Mouse (Mus musculus): ENCODE data around the gene Ddx20.

Gene Ddx20

GRCm38 (mm10) chr3:105687324-105688060 lies at the start of gene Ddx20:
Gene Ddx20, minus strand, starts transcription at chr3:105687574.
- DNase-seq (ENCODE audit: low spot score in 2 of 2) = peak; percentile 94

GRCm38 (mm10) chr3:105737070-105737469 lies 49.7 kb upstream of the Ddx20 start:
- no peak for DNase-seq (ENCODE audit: low spot score in 2 of 2)

GRCm38 (mm10) chr3:105736148-105736547 lies 48.8 kb upstream of the Ddx20 start:
- no peak for DNase-seq (ENCODE audit: low spot score in 2 of 2)

GRCm38 (mm10) chr3:105735285-105735684 lies 47.9 kb upstream of the Ddx20 start:
- no peak for DNase-seq (ENCODE audit: low spot score in 2 of 2)

GRCm38 (mm10) chr3:105733538-105733937 lies 46.2 kb upstream of the Ddx20 start:
- DNase-seq (ENCODE audit: low spot score in 2 of 2) = no peak

GRCm38 (mm10) chr3:105732360-105732759 lies 45.0 kb upstream of the Ddx20 start:
- DNase-seq (ENCODE audit: low spot score in 2 of 2) = no peak

- no peak for DNase-seq (ENCODE audit: low spot score in 2 of 2)
Measured at GRCm38 (mm10) chr3:105726037-105726436, 38.7 kb upstream of the Ddx20 start.

GRCm38 (mm10) chr3:105722510-105722909 lies 35.1 kb upstream of the Ddx20 start:
- no peak for DNase-seq (ENCODE audit: low spot score in 2 of 2)

- DNase-seq (ENCODE audit: low spot score in 2 of 2) = no peak
Measured at GRCm38 (mm10) chr3:105721681-105722201, 34.4 kb upstream of the Ddx20 start.

GRCm38 (mm10) chr3:105720514-105720913 lies 33.1 kb upstream of the Ddx20 start:
- DNase-seq (ENCODE audit: low spot score in 2 of 2) = no peak

- no peak for DNase-seq (ENCODE audit: low spot score in 2 of 2)
Measured at GRCm38 (mm10) chr3:105719979-105720378, 32.6 kb upstream of the Ddx20 start.

GRCm38 (mm10) chr3:105718746-105719145 lies 31.4 kb upstream of the Ddx20 start:
- DNase-seq (ENCODE audit: low spot score in 2 of 2) = no peak

GRCm38 (mm10) chr3:105717856-105718555 lies 30.6 kb upstream of the Ddx20 start:
- no peak for DNase-seq (ENCODE audit: low spot score in 2 of 2)

GRCm38 (mm10) chr3:105716353-105717000 lies 29.1 kb upstream of the Ddx20 start:
- no peak for DNase-seq (ENCODE audit: low spot score in 2 of 2)

- no peak for DNase-seq (ENCODE audit: low spot score in 2 of 2)
Measured at GRCm38 (mm10) chr3:105714820-105715167, 27.4 kb upstream of the Ddx20 start.

GRCm38 (mm10) chr3:105714091-105714819 lies 26.9 kb upstream of the Ddx20 start:
- no peak for DNase-seq (ENCODE audit: low spot score in 2 of 2)

- no peak for DNase-seq (ENCODE audit: low spot score in 2 of 2)
Measured at GRCm38 (mm10) chr3:105712827-105713226, 25.5 kb upstream of the Ddx20 start.

GRCm38 (mm10) chr3:105711741-105712140 lies 24.4 kb upstream of the Ddx20 start:
- DNase-seq (ENCODE audit: low spot score in 2 of 2) = no peak

GRCm38 (mm10) chr3:105710246-105710645 lies 22.9 kb upstream of the Ddx20 start:
- DNase-seq (ENCODE audit: low spot score in 2 of 2) = peak; percentile 65 to 68

- DNase-seq (ENCODE audit: low spot score in 2 of 2) = no peak
Measured at GRCm38 (mm10) chr3:105707590-105707989, 20.2 kb upstream of the Ddx20 start.

- DNase-seq (ENCODE audit: low spot score in 2 of 2) = no peak
Measured at GRCm38 (mm10) chr3:105706366-105707020, 19.1 kb upstream of the Ddx20 start.

All from frontal cortex, postnatal 10 days (tissue).